Mouse (Mus musculus) gastrocnemius, adult 18-20 months (tissue): Measurements from ENCODE around the gene Fam189a1. TPM values are rescaled to one million over a fixed set of nuclear protein-coding genes. Genes with fewer than 3 reads are reported as not detected.

Source experiments
- DNase-seq: peaks from one replicate; pipeline ENCODE4 v3.0.0; 2021; ENCODE audit warnings: low spot score
- total RNA-seq, 2 experiments: library from RNA; stranded (reverse); gene quantifications; 2 replicates each; pipeline ENCODE4 v1.2.3; 2021

Gene Fam189a1
- total RNA-seq, 2 experiments from 2014 or later, result 0.17 TPM; not detected in 1

DNA sequence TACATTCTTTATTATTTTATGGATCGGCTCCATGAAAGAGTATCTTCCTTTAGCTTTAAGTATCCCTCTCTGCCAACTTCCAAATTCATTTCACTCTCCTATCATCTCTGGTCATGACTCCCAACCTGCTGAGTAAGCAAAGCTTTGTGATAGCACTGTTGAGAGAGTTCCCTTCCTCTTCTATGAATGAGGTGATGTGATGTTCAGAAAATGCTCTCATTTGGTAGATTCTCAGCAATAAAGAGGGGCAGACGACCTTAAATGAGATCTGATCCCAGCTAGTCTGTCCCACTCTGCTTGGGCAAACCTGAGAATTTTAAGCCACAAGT lies 205.6 kb downstream of the Fam189a1 start:
- no peak for DNase-seq

DNA sequence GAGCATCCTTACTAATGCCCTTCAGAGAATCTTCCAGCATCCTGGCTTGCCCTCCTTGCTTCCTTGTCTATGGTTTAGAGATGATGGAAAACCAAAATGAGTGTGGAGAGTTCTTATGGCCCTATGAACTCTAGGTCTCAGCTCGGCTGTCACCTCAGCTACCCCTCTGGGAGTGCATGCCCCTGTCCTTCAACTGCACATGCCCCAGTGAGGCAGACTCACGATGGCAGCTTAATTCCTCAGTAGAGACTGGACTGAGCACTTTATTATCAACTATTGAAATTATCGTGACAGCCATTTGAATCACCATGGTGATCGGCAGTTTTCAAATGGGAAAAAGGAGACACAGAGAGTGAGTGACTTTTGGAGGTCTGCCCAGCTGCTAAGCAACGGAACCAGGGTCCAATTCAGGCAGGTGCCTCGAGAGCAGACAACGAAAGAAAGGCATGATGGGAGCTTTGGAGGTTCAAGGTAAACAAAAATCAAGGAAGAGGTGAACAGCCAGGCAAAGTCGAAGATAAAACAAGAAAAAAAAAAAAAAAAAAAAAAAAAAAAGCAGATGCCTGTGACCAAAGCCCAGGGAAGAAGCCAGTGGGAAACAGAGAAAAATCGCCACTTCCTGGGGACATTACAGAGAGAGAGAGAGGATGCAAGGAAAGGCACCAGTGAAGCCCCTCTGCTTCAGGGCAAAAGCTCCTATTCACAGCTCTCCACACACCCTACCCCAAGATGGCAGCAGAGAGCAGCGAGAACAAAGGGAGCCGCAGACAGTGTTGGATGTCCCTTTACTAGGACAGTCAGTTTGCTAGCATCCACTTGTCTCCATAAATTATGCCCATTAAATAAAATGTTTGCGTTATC lies 206.2 kb downstream of the Fam189a1 start:
- peak; percentile 51 for DNase-seq

- no peak for DNase-seq
Observed at GRCm38 (mm10) chr7:64949465-64949864, 206.9 kb downstream of the Fam189a1 start.

DNA sequence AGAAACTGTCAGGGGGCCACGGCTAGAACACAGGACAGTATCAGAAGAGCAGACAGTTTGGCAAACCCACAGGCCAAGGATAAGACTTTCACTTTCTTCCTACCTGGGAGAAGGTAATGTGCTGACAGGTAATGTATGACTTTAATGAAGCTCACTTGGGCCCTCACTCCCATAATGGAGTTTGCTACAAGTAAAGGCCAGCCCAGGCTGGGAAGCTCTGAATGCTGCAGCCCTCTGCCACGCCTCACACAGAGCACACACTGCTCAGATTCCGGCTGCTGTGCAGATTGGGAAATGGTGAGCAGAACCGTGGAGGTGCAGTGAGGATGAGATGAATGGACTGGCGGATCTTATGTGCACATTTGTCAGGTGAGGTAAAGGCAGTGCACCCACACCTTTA lies 211.7 kb downstream of the Fam189a1 start:
- DNase-seq, result no peak

GRCm38 (mm10) chr7:64944175-64944574 lies 212.2 kb downstream of the Fam189a1 start:
- no peak for DNase-seq

GRCm38 (mm10) chr7:64936927-64937326 lies 219.4 kb downstream of the Fam189a1 start:
- no peak for DNase-seq

DNA sequence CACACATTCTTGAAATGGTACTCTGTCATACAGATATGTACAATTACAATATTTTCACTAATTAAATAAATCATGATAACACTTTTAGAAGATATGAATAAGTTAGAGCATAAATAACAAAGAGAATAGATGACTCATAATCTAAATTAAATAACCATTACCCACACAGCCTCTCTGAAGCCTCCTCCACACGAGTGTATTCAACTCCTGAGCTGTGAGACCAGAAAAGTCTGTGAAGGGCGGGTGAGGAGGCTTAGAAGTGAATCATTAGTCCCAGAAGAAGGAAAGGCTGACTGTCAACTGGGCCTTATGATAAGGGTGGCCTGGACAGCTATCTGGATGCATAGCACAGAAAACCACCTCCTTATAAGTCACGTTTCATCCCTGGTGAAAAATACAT lies 222.3 kb downstream of the Fam189a1 start:
- DNase-seq, result no peak

GRCm38 (mm10) chr7:64930980-64931379 lies 225.4 kb downstream of the Fam189a1 start:
- no peak for DNase-seq

- DNase-seq, result no peak
Observed at GRCm38 (mm10) chr7:64923918-64924317, 232.5 kb downstream of the Fam189a1 start.

- no peak for DNase-seq
Observed at GRCm38 (mm10) chr7:64921189-64921588, 235.2 kb downstream of the Fam189a1 start.

DNA sequence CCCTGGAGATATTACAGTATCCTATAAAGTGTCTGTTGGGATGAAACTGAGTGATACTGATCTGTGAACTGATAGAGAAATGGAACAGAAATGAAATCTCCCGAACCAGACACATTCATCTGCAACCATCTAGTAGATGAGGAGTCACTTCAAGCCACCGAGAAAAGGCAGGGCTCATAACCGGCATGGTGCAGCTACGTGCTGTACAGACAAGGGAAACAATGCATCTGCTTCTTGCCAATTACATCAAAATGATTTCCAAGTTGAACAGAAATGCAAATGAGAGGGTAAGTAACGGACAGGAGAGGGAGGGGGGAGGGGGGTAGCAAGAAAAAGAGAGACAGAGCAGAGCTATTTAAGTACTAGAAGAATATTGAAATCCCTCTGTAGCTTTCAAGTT lies 235.6 kb downstream of the Fam189a1 start:
- DNase-seq, result no peak

- no peak for DNase-seq
Observed at GRCm38 (mm10) chr7:64916654-64917053, 239.7 kb downstream of the Fam189a1 start.

DNA sequence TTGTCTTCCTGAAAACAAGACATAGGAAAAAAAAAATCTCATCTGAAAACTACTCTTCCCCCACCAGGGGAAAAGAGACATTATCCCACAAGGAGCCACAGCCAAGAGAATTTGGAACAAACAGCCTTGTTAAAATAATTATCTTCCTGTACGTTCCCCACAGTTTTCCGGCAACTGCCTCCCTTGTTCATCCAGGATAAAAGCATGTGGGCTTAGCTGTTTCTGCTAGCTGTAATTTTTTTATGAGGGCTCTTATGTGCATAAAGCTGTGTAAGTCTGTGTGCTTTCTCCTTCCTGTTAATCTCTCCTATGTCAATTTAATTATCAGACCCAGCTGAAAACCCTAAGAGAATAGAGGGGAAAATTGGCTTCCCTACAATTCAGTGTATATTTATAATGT lies 241.2 kb downstream of the Fam189a1 start:
- DNase-seq, result no peak

DNA sequence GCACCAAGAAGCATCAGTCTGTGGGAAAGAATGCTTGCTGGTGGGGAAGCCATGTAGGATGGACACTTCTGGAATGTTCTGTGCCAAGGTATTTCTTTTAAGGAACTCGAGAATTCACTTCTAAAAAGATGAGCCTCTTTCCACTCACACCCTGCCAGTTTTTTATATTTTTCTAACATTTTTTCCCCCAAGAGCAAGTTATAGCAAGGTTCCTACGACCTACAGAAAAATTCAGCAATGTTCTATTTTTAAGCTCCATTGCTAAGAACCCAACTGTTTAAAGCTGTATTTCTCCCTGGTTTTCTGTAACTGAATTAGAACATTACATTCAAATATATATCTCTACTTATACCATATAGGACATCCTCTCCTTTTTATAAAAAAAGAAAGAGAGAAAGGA lies 244.4 kb downstream of the Fam189a1 start:
- DNase-seq, result no peak

DNA sequence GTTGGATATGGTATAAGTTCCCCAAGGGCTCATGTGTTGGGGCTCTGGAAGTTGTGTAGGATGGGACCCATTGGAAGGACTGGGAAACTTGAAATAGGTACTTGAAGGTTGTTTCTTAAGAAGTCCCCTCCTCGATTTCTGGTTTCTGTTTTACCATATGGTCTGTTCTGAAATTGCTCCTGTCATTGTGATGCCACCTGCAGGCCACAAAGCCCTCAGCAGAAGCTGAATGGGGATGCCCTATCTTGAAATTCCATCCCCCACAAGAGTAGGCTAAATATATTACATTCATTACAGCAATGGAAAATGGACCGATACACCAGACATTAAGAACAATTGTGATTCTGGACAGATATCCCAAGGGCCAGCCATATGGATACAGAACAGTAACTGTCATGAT lies 246.2 kb downstream of the Fam189a1 start:
- DNase-seq, result no peak

DNA sequence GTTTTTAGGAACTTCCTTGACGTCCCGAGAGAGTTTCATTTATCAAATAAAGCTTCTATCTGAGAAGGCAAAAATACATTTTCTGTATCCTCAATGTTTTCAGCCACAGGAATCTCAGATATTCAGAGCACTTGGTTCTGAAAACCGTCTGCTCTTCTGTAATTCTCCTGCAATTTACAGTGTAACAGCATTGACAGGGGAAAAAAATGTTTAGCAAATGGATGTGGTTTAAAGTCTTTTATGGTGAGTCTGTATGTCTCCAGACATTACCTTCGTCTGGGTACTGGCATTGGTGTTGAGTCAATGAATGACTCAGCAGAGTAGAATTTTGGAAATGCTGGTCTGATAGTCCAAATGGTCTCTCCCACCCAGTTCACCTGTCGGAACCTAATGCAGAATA lies 249.4 kb downstream of the Fam189a1 start:
- DNase-seq, result no peak

GRCm38 (mm10) chr7:64905506-64905905 lies 250.9 kb downstream of the Fam189a1 start:
- DNase-seq, result no peak

GRCm38 (mm10) chr7:64900249-64900648 lies 256.1 kb downstream of the Fam189a1 start:
- DNase-seq, result no peak

DNA sequence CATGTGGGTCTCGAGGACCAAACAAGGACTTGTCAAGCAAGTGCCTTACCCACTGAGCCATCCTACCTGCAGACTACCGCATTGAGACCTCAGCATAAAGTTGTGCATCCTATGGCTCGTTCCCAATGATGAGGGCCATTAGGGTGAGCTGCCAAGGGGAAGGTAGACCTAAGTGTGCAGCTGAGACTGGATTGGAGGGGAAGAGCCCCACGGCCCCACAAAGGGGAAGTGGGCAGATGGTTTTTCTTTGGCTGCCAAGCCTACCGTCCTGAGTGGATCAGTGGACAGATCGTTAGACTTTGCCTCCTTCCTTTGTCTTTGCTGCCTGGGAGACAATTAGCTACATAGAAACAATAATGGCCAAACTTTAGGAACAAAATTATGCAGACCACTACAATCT lies 259.8 kb downstream of the Fam189a1 start:
- DNase-seq, result no peak

GRCm38 (mm10) chr7:64895685-64896101 lies 260.7 kb downstream of the Fam189a1 start:
- DNase-seq, result no peak

GRCm38 (mm10) chr7:64891139-64891538 lies 265.2 kb downstream of the Fam189a1 start:
- DNase-seq, result peak; percentile 59

DNA sequence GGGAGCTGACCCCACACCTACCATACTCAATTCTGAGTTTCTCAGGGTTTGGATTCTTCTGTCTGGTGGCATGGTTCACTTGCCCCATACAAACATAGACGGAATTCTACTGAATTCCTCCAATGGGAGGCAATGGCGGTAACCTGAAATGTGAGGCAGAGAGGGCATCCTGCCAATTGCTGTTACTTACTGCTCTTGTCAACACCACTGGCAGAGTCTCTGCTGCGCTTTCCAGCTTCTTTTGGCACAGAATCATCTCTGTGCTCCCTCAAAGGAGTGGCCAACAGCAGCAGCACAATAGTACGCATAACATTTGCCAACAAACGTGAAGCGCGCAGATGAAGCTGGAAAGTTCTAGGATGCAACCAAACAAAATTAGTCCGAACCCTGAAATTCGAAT lies 266.5 kb downstream of the Fam189a1 start:
- DNase-seq, result peak; percentile 71

DNA sequence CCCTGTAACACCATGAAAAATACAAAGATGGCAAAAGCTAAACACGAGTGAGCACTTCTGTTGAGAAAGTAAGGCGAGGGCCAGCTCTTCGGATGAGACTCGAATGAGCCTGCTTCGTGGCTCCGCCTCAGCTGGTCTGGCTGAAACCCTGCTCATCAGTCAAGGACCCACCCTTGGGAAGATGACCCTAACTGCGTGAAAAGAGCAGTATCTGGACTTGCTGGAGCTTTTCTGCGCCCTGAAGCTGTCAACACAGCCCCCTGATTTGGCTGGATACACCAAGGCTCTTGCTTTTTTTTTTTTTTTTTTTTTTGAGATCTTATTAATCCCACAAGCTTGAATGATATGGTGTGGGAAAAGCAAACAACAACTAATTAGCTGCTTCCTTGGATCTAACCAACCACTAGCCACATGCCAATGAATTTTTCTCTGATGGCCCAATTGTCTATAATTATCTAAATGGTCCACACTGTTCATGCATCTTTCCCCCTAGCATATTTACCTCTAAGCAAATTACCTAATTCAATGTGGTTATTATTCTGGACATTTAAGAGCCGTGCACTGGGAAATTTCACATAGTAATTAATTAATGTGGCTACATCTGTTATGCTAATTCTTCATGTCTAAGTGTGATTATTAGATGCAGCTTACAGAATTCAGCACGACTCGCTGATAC lies 272.0 kb downstream of the Fam189a1 start:
- DNase-seq, result no peak
